Comparison of ENCODE assay signal across 14 mouse cellular contexts in genomic region chr3:115681184-115681583, GRCm38 (mm10).
"Had no signal": no experiment of that assay in that cellular context is flagged by ENCODE, and none has a peak within 500 bp of the region (broad histone marks: within the 10 kb centered on the region; RNA-seq: fewer than 3 reads in every experiment).

No protein-coding gene starts in this region.

- H3K4me3 ChIP-seq: layer of hippocampus, adult 2 months; limb, embryonic 12.5 days; liver, embryonic 13.5 days; lung, embryonic 15.5 days; midbrain, embryonic 12.5 days had no signal

- H3K27ac ChIP-seq: layer of hippocampus, adult 2 months; limb, embryonic 12.5 days; liver, embryonic 13.5 days; lung, embryonic 15.5 days; midbrain, embryonic 12.5 days; stomach, postnatal 0 days had no signal

- ATAC-seq: liver, postnatal 0 days had no signal

- H3K36me3 ChIP-seq: limb, embryonic 12.5 days; liver, embryonic 13.5 days; lung, embryonic 15.5 days; midbrain, embryonic 12.5 days had no signal

- H3K27me3 ChIP-seq: limb, embryonic 12.5 days; liver, embryonic 13.5 days; lung, embryonic 15.5 days; midbrain, embryonic 12.5 days had no signal

- H3K9ac ChIP-seq: limb, embryonic 12.5 days; liver, embryonic 13.5 days; liver, postnatal 0 days; lung, embryonic 15.5 days; midbrain, embryonic 12.5 days had no signal

- H3K9me3 ChIP-seq: limb, embryonic 12.5 days; liver, embryonic 13.5 days; lung, embryonic 15.5 days; midbrain, embryonic 12.5 days had no signal

- DNase-seq: kidney, postnatal 10 days; kidney, postnatal 4 days; liver; liver, embryonic 13.5 days; liver, postnatal 0 days; lung, postnatal 14 days; right cerebral cortex, adult 18-20 months; right cerebral cortex, postnatal 25 days; thymus, postnatal 4 days had no signal

- H3K4me2 ChIP-seq: limb, embryonic 12.5 days; liver, embryonic 13.5 days; lung, embryonic 15.5 days; midbrain, embryonic 12.5 days had no signal

- H3K4me1 ChIP-seq: limb, embryonic 12.5 days; lung, embryonic 15.5 days; midbrain, embryonic 12.5 days had no signal
